Mouse (Mus musculus): Measurements from ENCODE around the gene Fpr3.
"Not testable (repeated sequence)": the region's sequence is repeated elsewhere in the genome, so short reads cannot be mapped to it uniquely, and the experiment has no call there.

Gene Fpr3

DNA sequence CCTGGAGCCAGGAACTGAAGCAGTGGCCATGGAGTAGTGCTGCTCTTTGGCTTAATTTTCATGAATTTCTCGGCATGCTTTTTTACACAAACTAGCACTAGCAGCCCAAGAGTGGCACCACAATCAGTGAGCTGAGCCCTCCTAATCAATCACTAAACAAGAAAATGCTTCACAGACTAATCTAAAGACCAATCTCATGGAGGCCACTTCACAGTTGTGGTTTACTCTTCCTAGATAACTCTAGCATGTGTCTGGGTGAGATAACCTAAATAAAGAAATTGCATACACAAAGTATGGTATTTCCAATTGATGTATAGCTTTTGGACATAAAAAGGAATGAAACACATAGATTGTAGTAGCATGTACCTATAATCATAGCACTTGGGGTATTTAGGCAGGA is 8.3 kb upstream of the Fpr3 start:
- in situ Hi-C loops (cut with MboI, MseI): loop anchor here in 1 of 2 experiments (5.0 to 10.0 kb wide), 2 partner anchors 62 to 565 kb away; no protein-coding TSS in a partner anchor

DNA sequence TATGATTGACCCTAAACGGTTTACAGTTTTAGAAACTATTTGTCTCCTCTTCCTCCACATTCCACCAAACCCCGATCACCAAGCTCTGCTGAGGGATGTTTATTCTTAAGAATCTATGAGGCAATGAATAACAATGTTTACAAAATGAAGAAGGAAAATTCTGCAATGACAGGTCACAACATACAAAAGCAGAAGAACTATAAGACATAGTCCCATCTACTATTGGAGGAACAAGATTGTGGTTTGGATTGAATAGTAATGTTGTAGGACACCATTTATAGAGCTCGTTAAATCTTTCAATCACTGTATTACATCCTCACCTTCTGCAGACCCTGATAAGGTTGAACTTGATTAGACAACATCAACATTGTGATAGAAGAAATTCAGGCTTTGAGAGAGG is 5.0 kb upstream of the Fpr3 start:
- in situ Hi-C loops (cut with MboI, MseI): no loop called here

DNA sequence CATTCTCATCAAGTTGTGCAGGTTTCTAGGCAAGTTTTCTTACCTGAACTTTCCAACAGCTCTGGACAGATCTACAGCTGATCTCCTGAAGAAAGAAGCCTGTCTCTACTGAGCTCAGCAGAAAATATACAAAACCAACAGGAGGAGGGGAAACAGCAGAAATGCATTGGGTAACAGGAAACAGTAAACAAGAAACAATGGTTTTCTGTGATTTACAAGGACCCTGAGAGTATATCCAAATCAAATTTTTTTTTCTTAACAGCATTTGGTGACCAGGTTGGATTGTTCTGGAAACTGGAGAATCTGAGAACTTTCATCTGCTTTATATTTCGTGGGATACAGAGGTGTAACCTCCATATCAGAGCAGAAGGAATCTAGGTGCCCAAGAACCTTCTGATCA is 3.8 kb upstream of the Fpr3 start, which contains the start of gene Fpr1:
Gene Fpr1 (minus strand): TSS at position 101 of the 400 bp plus-strand sequence.
- in situ Hi-C loops (cut with MboI, MseI): no loop called here

DNA sequence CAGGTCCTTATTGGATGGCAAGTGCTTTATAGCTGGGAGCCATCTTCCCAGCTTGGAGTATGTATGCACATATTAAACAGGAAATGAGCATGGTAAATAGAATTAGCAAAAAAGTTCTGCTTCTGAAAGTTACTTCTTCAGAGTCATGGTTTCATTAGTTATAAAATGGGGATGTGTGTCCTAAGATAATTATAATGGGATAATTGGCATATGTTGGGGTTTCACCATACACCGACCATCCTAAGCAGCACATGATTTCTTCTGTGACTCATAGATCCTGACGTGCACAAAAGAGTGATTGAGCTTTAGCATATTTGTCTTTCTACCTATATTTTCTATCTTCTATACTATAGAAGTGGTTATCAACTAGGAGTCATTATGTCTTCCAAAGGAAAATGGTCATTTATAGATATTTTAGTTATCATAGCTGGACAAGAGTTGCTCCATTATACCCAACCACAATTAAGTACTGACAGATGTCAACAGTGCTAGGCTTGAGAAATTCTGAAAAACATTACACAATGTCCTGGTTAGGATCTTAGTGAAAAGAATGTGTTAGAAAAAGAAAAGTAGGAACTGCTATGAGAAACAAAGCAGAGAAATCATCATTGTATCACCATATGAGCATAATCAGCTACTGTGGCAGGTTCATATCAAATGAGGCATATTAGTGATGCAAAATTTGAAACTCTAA is 2.2 kb downstream of the Fpr3 start:
- in situ Hi-C loops (cut with MboI, MseI): no loop called here

DNA sequence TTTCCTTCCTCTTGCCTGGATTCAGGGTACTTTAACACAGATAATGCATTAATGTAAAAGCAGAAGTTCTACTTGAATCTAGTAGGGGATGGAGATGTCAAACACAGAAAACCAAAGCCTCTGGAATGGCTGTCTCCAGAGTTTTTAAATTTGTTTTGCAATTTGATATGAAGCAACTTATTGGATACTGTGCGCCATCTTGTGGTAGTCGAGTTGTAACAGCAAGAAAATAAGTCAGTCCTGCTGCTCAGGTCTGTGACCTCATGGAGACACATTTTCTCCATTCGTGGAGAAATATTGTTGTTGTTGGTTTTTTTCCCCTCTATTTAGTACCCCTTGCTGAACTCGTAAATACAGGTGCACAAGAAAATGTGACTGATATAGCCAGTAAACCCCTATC is 8.4 kb downstream of the Fpr3 start:
- in situ Hi-C loops (cut with MboI, MseI): loop anchor here (5.0 kb wide), 1 partner anchor 129 kb away; no protein-coding TSS in a partner anchor

DNA sequence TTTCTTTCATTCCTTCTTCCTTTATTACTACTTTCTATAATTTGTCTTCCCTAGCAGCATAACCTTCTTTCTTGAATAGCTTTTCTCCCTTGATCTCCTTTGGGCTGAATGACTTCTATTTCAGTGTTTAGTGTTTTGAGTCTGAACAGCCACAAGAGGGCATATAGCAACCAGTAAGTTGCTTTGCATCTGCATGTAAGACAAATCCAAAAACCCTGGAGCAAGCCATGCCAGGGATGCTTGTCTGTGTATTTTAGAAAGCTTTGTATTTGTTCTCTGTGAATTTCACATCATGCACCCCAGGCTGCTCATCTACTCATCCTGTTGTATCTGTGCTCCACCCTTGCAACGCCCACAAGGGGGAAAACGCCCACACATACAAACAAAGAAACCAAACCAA is 11.6 kb downstream of the Fpr3 start:
- in situ Hi-C loops (cut with MboI, MseI): loop anchor here (5.0 kb wide), 1 partner anchor 132 kb away; no protein-coding TSS in a partner anchor

DNA sequence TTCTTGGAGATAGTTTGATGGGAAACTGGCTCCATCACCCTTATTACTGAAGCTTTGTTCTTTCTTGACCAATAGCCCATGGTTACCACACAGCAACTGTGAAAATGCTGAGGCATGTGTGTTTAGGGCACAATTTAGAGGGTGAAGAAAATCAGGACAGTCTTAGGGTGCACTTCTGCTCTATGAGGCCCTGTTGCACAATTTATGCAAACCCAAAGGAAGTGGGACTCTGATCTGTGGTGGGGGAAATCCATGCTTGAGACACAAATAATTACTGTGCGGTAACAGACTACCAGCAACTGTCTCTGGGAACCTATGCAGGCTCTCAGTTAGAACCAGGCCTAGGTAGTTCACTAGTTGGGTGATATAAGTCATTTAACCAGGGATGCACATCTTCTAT is 13.1 kb downstream of the Fpr3 start:
- in situ Hi-C loops (cut with MboI, MseI): loop anchor here in 1 of 2 experiments (5.0 to 10.0 kb wide), 2 partner anchors 68 to 654 kb away; no protein-coding TSS in a partner anchor

DNA sequence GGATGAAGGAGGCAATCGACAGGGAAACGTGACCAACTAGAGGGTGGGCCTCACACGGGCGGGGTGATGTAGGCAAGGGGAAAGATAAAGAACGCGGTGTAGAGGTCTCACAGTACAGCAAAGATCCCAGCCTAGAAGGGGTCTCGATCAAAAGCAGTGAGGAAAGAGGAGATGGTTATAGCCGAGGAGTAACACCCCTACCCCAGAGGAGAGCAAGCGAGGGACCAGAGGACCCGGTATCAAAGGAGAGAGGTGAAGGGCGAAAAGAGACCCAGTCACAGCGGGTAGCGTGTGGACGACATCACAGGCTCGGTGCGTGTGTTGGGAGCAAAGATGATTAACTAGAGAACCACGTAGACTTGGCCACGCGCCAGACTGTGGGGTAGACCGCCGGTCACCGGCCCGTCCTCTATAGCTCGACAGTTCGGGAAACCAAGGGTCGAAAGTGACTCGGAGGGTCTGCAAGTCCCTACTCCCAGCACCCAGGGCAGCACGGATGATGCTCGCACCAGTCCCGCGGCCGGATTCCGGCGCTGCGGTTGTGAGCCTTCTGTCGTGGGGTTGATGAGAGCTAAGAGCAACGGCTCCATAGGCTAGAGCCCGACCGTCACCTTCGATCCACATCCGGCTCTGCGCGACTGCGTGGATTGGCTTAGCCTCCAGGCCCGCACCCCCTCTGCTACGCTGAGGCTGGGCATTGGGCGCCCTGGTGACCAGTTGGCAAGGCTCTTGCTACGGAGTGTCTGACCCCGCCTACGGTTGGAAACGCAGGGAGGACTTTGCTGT is 22.2 kb downstream of the Fpr3 start:
- in situ Hi-C loops (cut with MboI, MseI): loop anchor here (10.0 kb wide), 2 partner anchors 635 to 645 kb away; no protein-coding TSS in a partner anchor

DNA sequence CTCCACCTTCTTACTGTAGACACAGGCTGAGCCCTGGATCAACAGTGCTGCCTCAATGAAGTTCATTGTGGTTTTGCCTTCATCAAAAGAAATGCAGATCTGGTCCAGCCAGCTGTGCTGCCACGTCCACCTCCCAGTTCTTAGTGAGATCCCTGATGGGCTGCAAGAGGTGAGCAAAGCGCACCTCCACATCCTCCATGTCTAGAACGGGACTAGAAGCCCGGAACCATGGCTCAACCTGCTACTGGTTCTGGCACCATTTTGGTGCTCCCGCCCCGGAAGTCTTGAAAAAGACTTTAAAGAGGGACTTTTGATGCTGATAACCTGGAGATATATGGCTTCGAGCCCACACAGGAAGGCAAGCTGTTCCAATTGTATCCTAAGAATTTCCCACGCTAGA is 25.0 kb downstream of the Fpr3 start:
- in situ Hi-C loops (cut with MboI, MseI): loop anchor here in 1 of 2 experiments (10.0 kb wide), 1 partner anchor 632 kb away; no protein-coding TSS in a partner anchor

DNA sequence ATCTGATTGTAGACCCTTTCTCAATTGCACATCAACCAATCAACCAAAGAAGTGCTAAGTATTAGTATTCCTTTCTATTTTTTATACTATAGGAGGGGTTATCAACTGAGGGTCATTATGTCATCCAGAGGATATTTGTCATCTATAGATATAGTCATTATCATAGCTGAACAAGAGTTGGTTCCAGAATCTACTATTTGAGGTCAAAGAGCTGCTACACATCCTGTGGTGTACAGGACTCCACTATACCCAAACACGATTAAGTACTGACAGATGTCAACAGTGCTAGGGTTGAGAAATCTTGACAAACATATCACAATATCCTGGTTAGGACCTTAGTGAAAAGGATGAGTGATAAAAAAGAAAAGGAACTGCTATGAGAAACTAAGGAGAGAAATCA is 29.7 kb downstream of the Fpr3 start:
- in situ Hi-C loops (cut with MboI, MseI): loop anchor here in 1 of 2 experiments (10.0 kb wide), 1 partner anchor 627 kb away; no protein-coding TSS in a partner anchor

DNA sequence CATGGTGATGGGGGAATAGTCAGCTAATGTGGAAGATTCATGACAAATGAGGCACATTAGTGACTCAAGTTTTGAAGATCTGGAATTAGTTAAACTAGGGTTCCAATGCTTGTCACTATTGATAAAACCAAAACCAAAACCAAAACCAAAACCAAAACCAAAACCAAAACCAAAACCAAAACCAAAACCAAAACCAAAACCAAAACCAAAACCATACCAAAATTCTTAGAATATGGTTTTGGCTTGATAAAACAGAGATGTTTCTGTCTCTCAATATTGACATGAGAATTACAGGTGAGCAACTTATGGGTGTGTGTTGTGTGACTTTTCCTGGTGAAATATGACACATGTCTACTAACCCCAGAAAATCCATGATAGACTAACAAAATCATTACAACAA is 30.1 kb downstream of the Fpr3 start:
- in situ Hi-C loops (cut with MboI, MseI): loop anchor here in 1 of 2 experiments (10.0 kb wide), 1 partner anchor 627 kb away; no protein-coding TSS in a partner anchor

DNA sequence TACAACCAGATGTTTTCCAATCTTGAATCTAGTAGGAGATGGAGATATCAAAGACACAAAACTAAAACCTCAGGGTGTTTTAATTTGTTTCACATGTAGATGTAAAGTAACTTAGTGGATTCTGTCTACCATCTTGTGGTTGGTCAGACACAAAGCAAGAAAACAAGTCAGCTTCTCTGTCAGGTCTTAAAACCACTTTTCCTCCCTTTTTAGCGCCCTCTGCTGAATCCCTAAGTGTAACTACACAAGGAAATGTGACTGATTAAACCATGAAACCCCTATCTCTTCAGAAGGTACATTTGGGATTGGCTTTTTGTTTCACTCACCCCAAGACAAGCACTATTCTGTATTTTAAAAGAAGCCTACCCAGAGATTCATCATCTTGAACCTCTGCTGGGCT is 85.8 kb downstream of the Fpr3 start:
- in situ Hi-C loops (cut with MboI, MseI): no loop called here

DNA sequence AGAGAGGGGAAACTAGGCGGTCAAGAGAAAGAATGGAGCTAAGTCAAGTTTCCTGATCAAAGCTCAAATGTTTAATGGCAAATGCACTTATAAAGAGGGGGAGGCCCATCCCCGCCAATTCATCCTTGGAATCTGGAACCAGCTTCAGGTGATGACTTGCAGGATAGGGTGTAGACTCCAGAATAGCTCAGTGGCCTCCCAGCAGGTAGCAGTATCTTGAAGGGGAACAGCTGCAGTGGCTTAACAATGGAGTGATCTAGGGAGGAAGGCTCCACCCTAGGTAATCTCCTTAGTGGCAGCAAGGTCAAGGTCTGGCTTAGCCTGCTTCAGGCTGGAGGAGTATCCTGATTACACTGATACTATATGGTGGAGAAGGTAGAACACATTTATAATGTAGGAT is 93.6 kb downstream of the Fpr3 start:
- in situ Hi-C loops (cut with MboI, MseI): not testable (repeated sequence)

DNA sequence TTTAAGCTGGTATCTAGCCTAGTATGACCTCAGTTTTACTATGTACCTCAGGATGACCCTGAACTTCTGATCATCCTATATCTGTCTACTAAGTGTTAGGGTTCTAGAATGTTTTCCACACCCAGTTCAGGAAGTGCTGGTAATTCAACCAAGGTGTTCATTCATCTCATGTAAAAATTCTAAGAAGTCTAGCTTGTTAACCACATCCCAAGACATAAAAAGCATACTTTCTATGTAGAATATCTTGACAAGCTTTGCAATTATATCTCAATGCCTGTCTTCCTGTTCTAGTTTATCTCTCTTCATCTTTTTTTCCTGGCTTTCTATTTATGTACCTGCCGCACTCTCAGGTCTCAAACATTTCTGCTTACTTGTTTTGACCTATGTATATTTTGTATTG is 117.1 kb downstream of the Fpr3 start:
- in situ Hi-C loops (cut with MboI, MseI): no loop called here
